Mouse (Mus musculus) CH12.LX (cell line): ENCODE measurements at regions not wholly inside any gene's neighbourhood (a gene's known extent, or its start where the extent isn't known, plus 50 kb on each side); places are given as distances from the start of the nearest gene placed in this dataset.

Source experiments
- DNase-seq: peaks from one replicate; pipeline ENCODE4 v3.0.0-alpha.2; 2013; ENCODE audit errors: extremely low read depth
- H3K27ac ChIP-seq: 2 replicates; pipeline ENCODE4 v1.5.1; 2012; ENCODE audit warnings: low read depth, mild to moderate bottlenecking, control low read depth, moderate library complexity; ENCODE audit not compliant: insufficient read depth
- H3K27me3 ChIP-seq: replicated peaks from 2 replicates; pipeline ENCODE3; 2012; ENCODE audit warnings: inconsistent platforms
- H3K36me3 ChIP-seq, 2 experiments: replicated peaks in 1 of 2; 2 replicates each; pipeline versions ENCODE3 to v1.6.1; 2012; ENCODE audit warnings: inconsistent platforms in 1 of 2, low read length in 1 of 2, mild to moderate bottlenecking in 1 of 2, mixed read lengths in 1 of 2, moderate library complexity in 1 of 2; ENCODE audit not compliant: control insufficient read depth in 1 of 2, insufficient read depth in 1 of 2
- H3K4me1 ChIP-seq, 2 experiments: 2 replicates each; pipeline ENCODE4 v1.6.1; 2012; ENCODE audit warnings: inconsistent platforms in 1 of 2, moderate library complexity in 1 of 2; ENCODE audit not compliant: insufficient read depth in 2 of 2, control insufficient read depth in 1 of 2
- H3K4me2 ChIP-seq: 2 replicates; pipeline ENCODE4 v1.6.1; 2012; ENCODE audit warnings: low read depth, mild to moderate bottlenecking, control low read depth; ENCODE audit not compliant: poor library complexity, insufficient read depth, severe bottlenecking
- H3K4me3 ChIP-seq, 3 experiments: fragments of 150-350 bp in 1 of 3; sonication (generic) in 1 of 3; replicated peaks in 1 of 3; 2 replicates each; pipeline versions ENCODE3 to v1.5.1; 2011 to 2012; ENCODE audit warnings: low read depth in 2 of 3, low read length in 2 of 3, mild to moderate bottlenecking in 2 of 3, moderate library complexity in 2 of 3, control low read depth in 1 of 3, improper control_type of control experiment in 1 of 3, inconsistent platforms in 1 of 3, mixed read lengths in 1 of 3; ENCODE audit not compliant: poor library complexity in 1 of 3
- H3K79me2 ChIP-seq: replicated peaks from 2 replicates; pipeline ENCODE4 v1.6.1; 2012; ENCODE audit warnings: mild to moderate bottlenecking, moderate library complexity; ENCODE audit not compliant: control insufficient read depth, poor library complexity, insufficient read depth, severe bottlenecking; ENCODE audit errors: extremely low read depth
- H3K9ac ChIP-seq: 2 replicates; pipeline ENCODE4 v1.6.1; 2012; ENCODE audit warnings: low read depth, mild to moderate bottlenecking, control low read depth, moderate library complexity; ENCODE audit not compliant: insufficient read depth
- H3K9me3 ChIP-seq: replicated peaks from 2 replicates; pipeline ENCODE3; 2012; ENCODE audit warnings: low read length, inconsistent platforms, mixed read lengths
- CHD1 ChIP-seq: IDR thresholded peaks from 2 replicates; pipeline ENCODE4 v1.6.1; 2012; ENCODE audit warnings: low read depth, low read length, improper control_type of control experiment, inconsistent platforms
- CHD2 ChIP-seq: IDR thresholded peaks from 2 replicates; pipeline ENCODE4 v1.6.1; 2011; ENCODE audit warnings: low read length, improper control_type of control experiment
- CTCF ChIP-seq, 2 experiments: IDR thresholded peaks in 1 of 2; conservative IDR thresholded peaks in 1 of 2; 2 replicates each; pipeline ENCODE4 v1.5.1; 2011 to 2012; ENCODE audit warnings: low read depth in 2 of 2, low read length in 2 of 2, improper control_type of control experiment in 1 of 2, inconsistent platforms in 1 of 2, mild to moderate bottlenecking in 1 of 2, moderate library complexity in 1 of 2
- ELF1 ChIP-seq: IDR thresholded peaks from 2 replicates; pipeline ENCODE4 v1.6.1; 2014; ENCODE audit warnings: low read depth, mild to moderate bottlenecking, inconsistent platforms, low read length, improper control_type of control experiment
- ETS1 ChIP-seq: conservative IDR thresholded peaks from 2 replicates; pipeline ENCODE4 v1.6.1; 2012; ENCODE audit warnings: low read depth, mild to moderate bottlenecking, inconsistent platforms, low read length, improper control_type of control experiment, moderate library complexity
- HCFC1 ChIP-seq: IDR thresholded peaks from 2 replicates; pipeline ENCODE4 v1.6.1; 2012; ENCODE audit warnings: low read depth, mild to moderate bottlenecking, inconsistent platforms, low read length, improper control_type of control experiment
- IRF4 ChIP-seq: IDR thresholded peaks from 2 replicates; pipeline ENCODE4 v1.6.1; 2014; ENCODE audit warnings: low read depth, mild to moderate bottlenecking, inconsistent platforms, low read length, improper control_type of control experiment
- JUN ChIP-seq: IDR thresholded peaks from 2 replicates; pipeline ENCODE4 v1.6.1; 2011; ENCODE audit warnings: low read depth, mild to moderate bottlenecking, low read length, improper control_type of control experiment, moderate library complexity; ENCODE audit not compliant: insufficient read depth
- MAFK ChIP-seq: IDR thresholded peaks from 2 replicates; pipeline ENCODE4 v1.6.1; 2011; ENCODE audit warnings: low read length, improper control_type of control experiment; ENCODE audit not compliant: insufficient replicate concordance
- MAX ChIP-seq: IDR thresholded peaks from 2 replicates; pipeline ENCODE4 v1.6.1; 2011; ENCODE audit warnings: low read length, improper control_type of control experiment
- MAZ ChIP-seq: IDR thresholded peaks from 2 replicates; pipeline ENCODE4 v1.6.1; 2012; ENCODE audit warnings: low read depth, mild to moderate bottlenecking, inconsistent platforms, low read length, improper control_type of control experiment, moderate library complexity
- MEF2A ChIP-seq: IDR thresholded peaks from 2 replicates; pipeline ENCODE4 v1.6.1; 2014; ENCODE audit warnings: low read depth, mild to moderate bottlenecking, inconsistent platforms, low read length, improper control_type of control experiment, borderline replicate concordance
- MYC ChIP-seq: IDR thresholded peaks from 2 replicates; pipeline ENCODE4 v1.6.1; 2011; ENCODE audit warnings: low read depth, mild to moderate bottlenecking, improper control_type of control experiment, low read length
- NRF1 ChIP-seq: IDR thresholded peaks from 2 replicates; pipeline ENCODE4 v1.6.1; 2014; ENCODE audit warnings: low read depth, mild to moderate bottlenecking, inconsistent platforms, low read length, improper control_type of control experiment, moderate library complexity
- POLR2A ChIP-seq: IDR thresholded peaks from 2 replicates; pipeline ENCODE4 v1.6.1; 2011; ENCODE audit warnings: low read depth, mild to moderate bottlenecking, improper control_type of control experiment, low read length
- RCOR1 ChIP-seq: conservative IDR thresholded peaks from 2 replicates; pipeline ENCODE4 v1.6.1; 2012; ENCODE audit warnings: low read depth, mild to moderate bottlenecking, inconsistent platforms, low read length, improper control_type of control experiment
- SIN3A ChIP-seq: IDR thresholded peaks from 2 replicates; pipeline ENCODE4 v1.6.1; 2012; ENCODE audit warnings: low read length, improper control_type of control experiment, inconsistent platforms
- TBP ChIP-seq: conservative IDR thresholded peaks from 2 replicates; pipeline ENCODE4 v1.6.1; 2011; ENCODE audit warnings: low read depth, low read length, improper control_type of control experiment
- TCF12 ChIP-seq: IDR thresholded peaks from 2 replicates; pipeline ENCODE4 v1.6.1; 2014; ENCODE audit warnings: low read depth, mild to moderate bottlenecking, inconsistent platforms, low read length, improper control_type of control experiment
- USF1 ChIP-seq: IDR thresholded peaks from 2 replicates; pipeline ENCODE4 v1.6.1; 2014; ENCODE audit warnings: low read depth, mild to moderate bottlenecking, inconsistent platforms, low read length, improper control_type of control experiment
- USF2 ChIP-seq: conservative IDR thresholded peaks from 2 replicates; pipeline ENCODE4 v1.6.1; 2011; ENCODE audit warnings: low read depth, low read length, improper control_type of control experiment
- ZC3H11A ChIP-seq: IDR thresholded peaks from 2 replicates; pipeline ENCODE4 v1.6.1; 2012; ENCODE audit warnings: low read depth, mild to moderate bottlenecking, inconsistent platforms, low read length, improper control_type of control experiment
- ZKSCAN1 ChIP-seq: IDR thresholded peaks from 2 replicates; pipeline ENCODE4 v1.6.1; 2012; ENCODE audit warnings: low read depth, inconsistent platforms, low read length, improper control_type of control experiment, borderline replicate concordance
- dilution Hi-C: fragments of 300-500 bp; cut with MboI; formaldehyde crosslinking; loops from 2 replicates; pipeline ENCODE4 v1.14.3; 2020; ENCODE audit warnings: low sequenced_read_pairs; ENCODE audit not compliant: extremely low pct_unique_long_range_greater_than_20kb, extremely low pct_ligation_motif_present
- in situ Hi-C: fragments of 300-500 bp; cut with MboI; formaldehyde crosslinking; loops from 3 replicates; pipeline ENCODE4 v1.14.3; 2019; ENCODE audit warnings: low sequenced_read_pairs, low pct_ligation_motif_present, low pct_unique_long_range_greater_than_20kb, mixed read lengths

GRCm38 (mm10) chr3:4854958-4855566, 895.5 kb upstream of the Gm8797 start:
- Histone ChIP-seq H3K9ac (no peak overlapping the region), H3K79me2 (no peaks in the 10 kb centered on the region), H3K4me1 (no peaks in the 10 kb centered on the region), H3K4me2 (no peak overlapping the region), H3K36me3 (no peaks in the 10 kb centered on the region), H3K27ac (no peak overlapping the region), H3K9me3 (no peaks in the 10 kb centered on the region), H3K4me3 (no peak overlapping the region), H3K27me3 (no peaks in the 10 kb centered on the region)
- dilution Hi-C loops (no loop called here), in situ Hi-C loops (no loop called here)
- TF ChIP-seq MYC, result no peak
- TF ChIP-seq IRF4, result no peak
- TF ChIP-seq ZC3H11A, result no peak
- TF ChIP-seq RCOR1, result no peak
- no peak for TF ChIP-seq CTCF (conservative IDR thresholded peaks at IDR 0.05 in 1 of 2, IDR thresholded peaks at IDR 0.05 in 1 of 2; ENCODE audit: low read depth in 2 of 2, low read length in 2 of 2)
- TF ChIP-seq MAX, result no peak
- TF ChIP-seq ELF1, result no peak
- TF ChIP-seq ETS1, result no peak
- TF ChIP-seq MAFK, result no peak
- TF ChIP-seq NRF1, result no peak
- no peak for TF ChIP-seq TCF12
- TF ChIP-seq POLR2A, result no peak
- TF ChIP-seq MEF2A, result no peak
- TF ChIP-seq JUN, result no peak
- no peak for TF ChIP-seq MAZ
- TF ChIP-seq CHD1, result no peak
- TF ChIP-seq HCFC1, result no peak
- no peak for TF ChIP-seq USF2
- TF ChIP-seq TBP, result no peak
- DNase-seq, result no peak

- H3K9ac ChIP-seq, result no peak overlapping the region
- H3K4me3 ChIP-seq, result no peak overlapping the region
- no peak for TF ChIP-seq USF1
- TF ChIP-seq POLR2A, result no peak
- TF ChIP-seq ZKSCAN1, result no peak
- TF ChIP-seq MAFK, result no peak
- no peak for TF ChIP-seq RCOR1
- no peak for TF ChIP-seq MAX
- TF ChIP-seq CTCF (conservative IDR thresholded peaks at IDR 0.05 in 1 of 2, IDR thresholded peaks at IDR 0.05 in 1 of 2; ENCODE audit: low read depth in 2 of 2, low read length in 2 of 2), result no peak
- no peak for TF ChIP-seq CHD2
- no peak for TF ChIP-seq USF2
- TF ChIP-seq MEF2A, result no peak
- TF ChIP-seq SIN3A, result no peak
- in situ Hi-C loops (no loop called here), dilution Hi-C loops (no loop called here)
- no peak overlapping the region for H3K4me2 ChIP-seq
- no peaks in the 10 kb centered on the region for H3K79me2 ChIP-seq
- no peak for DNase-seq
- H3K4me1 ChIP-seq, result no peaks in the 10 kb centered on the region
- no peaks in the 10 kb centered on the region for H3K27me3 ChIP-seq
- no peak overlapping the region for H3K27ac ChIP-seq
- no peaks in the 10 kb centered on the region for H3K9me3 ChIP-seq
- H3K36me3 ChIP-seq, result no peaks in the 10 kb centered on the region
These were observed 894.0 kb upstream of the Gm8797 start for GRCm38 (mm10) chr3:4856571-4856970.
